Mouse (Mus musculus) gastrocnemius, postnatal 36 days (tissue): ENCODE data around the gene Eml4. TPM values are rescaled to one million over a fixed set of nuclear protein-coding genes. Genes with fewer than 3 reads are reported as not detected.

ENCODE experiments used
- DNase-seq, 2 experiments: peaks; one replicate each; pipeline ENCODE4 v3.0.0; 2022
- intact Hi-C: fragments of 180-260 bp; cut with DNase I; formaldehyde crosslinking; loops from one replicate; pipeline ENCODE4 v1.15.1; 2025
- total RNA-seq, 2 experiments: library from RNA; stranded (reverse); gene quantifications; 2 replicates each; pipeline ENCODE4 v1.2.3; 2021

The Eml4 gene
- total RNA-seq, 2 experiments from 2014 or later: 1.7 TPM

DNA sequence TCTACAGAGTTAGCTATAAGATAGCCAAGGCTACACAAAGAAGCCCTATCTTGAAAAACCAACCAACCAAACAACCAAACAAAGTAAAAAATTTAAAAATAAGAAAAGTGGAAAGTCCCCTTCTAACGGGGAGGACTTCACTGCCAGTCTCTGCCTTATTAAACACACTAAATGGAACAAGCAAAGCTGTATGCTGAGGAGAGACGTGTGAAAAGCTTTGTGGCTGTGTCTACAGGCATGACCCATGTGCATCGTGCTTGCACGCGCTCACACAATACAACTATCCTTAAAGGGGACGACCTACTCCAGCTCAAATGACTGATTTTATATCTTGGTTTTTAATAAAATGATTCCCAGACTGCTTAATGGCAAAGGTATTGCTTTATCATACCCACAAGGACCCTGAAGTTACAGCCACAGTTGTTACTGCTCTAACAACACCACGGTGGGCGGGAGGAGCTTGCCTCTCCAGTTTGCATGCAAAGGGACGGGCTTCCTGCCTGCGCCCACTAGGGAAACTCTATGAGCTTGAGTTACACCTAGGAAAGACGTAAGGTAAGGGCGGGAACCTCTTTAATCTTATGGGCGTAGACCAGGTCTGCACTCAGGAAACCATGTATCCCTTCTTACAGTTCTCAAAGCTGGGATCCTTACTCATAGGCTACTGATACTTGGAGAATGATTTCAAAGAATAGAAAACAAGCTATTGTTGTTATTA is 11.2 kb upstream of the Eml4 start:
- DNase-seq: no peak
- intact Hi-C loops: no loop called here

DNA sequence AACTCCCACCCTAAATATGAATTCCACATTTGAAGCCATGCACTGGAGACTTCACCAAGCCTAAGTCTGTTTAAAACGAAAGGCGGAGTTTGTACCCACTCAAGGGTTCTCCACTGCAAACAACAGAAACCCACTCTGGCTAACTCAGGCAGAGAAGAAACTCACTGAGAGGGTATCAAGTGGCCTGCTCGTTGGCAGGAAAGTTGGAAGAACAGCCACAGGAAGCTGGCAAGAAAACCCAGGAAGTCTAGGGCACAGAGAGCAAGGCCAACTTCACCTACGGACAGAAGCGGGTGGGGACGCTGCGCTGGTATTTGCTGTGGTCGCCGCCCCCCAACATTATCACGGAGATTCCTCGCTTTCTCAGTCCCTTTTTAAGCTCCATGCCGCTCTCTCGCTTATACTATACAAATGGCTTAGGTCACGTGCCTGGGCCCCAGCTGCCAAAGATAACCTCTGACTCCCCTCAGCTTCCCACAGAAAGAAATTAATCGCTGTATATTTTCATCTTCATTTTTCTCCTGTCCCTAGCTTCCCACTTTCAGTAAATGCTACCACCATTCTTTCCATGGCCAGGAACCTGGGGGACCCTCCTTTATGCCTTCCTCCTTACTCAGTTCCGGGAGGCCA is 9.7 kb upstream of the Eml4 start:
- intact Hi-C loops: no loop called here
- no peak for DNase-seq

DNA sequence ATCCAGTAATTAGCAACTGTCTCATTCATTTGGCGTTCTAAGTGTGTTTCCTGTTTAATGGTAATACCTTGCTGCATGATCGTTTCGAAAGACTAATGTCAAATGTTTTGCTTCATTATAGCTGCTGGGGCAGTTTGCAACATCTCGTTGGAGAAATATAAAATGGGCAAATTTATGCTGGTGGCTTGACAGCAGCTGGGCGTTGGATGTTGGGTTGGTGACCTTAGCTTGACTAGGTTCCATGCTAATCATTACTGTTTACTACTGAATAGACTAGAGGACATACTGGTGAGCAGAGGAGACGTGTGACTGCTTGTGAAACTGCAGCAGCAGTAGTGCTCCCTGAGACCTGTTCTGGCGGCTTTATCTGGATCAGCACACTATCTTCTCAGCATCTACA is 6.5 kb upstream of the Eml4 start:
- DNase-seq: no peak
- intact Hi-C loops: no loop called here

DNA sequence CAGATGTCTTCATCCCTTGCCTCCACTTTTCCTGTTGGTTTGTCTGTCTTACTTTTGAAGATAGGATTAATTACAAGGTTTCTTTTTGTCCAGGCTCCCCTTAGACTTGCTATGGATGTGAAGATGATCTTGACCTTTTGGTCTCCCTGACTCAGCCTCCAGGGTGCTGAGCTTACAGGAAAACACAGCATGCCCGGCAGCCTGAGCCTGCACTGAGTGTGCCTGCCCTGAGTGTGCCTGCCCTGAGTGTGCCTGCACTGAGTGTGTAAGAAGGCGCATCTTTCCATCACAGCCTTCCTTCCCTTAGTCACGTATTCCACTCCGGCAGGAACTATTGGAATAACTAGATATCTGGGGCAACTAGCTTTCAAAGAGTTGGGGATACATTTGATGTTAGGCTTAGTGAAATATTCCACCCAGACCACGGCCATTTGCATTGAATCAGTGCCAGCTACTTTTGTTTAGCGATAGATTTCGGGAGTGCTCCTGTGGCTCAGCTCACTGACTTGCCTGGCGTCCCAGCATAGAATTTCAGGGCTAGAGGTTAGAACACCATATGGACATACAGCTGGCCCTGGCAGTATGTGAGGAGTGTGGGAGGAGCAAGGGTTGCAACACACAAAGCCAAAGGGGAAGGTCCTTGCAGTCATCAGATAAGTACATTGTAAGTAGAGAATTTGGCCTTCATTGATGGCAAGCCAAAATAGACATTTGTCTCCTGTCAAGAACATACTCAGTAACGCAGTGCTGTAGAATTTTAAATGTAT is 2.5 kb upstream of the Eml4 start:
- intact Hi-C loops: no loop called here
- DNase-seq: no peak

DNA sequence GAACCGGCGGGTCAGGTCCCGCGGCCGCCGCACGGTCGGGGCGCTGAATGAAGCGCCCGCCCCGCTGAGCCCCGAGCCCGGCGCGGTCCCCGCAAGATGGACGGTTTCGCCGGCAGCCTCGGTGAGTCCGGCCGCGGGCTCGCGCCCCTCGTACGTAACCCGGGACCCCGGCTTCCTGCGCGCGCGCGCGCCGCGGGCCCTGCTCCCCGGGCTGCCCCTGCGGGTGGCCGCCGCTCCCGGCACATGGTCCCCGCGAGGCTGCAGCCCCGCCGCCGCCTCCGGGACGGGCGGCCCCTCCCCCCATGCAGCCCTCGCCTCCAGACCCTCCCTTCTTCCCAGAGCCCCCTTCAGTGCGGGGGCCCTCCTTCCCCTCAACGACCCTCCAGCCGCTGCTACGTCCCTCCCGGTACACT is 394 bp downstream of the Eml4 start:
- intact Hi-C loops: loop anchor here (2.0 kb wide), 1 partner anchor 74 kb away; no protein-coding TSS in a partner anchor
- DNase-seq: no peak

DNA sequence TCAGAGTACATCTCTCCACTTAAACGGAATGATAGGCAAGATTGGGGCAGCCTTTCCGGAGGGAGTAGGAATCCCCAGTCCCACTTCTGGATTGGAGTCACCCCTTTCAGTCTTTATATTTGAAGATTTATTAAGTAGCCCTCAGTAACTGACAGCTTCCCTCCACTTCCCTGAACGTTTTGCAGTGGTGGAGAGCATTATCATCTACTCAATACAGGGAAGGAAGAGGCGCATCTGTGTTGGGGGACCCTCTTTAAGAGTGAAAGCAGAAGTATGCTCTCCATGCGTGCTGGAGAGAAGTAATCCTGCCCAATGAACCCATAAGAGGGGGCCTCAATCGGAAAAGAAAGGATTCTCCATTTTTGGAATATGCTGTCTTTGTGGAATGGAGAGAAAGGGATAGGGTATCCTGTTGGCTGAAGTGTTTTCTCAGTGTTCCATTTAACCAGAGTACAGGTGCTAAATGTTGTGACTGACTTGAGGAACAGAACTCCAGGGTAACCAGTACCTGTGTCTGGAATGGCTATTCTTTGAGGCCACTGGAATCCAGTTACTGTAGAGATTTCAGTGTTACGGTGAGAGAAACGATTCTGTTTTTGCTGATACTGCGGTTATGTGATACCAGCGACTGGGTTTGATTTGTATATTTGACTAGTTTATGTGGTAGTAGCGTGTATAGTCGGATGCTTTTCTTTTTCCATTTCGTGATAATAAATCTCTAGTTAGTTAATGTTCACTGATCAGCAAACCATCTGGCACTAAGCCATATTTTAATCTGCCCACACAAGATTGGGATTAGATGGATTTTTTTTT is 1.1 kb downstream of the Eml4 start:
- intact Hi-C loops: loop anchor here (2.0 kb wide), 1 partner anchor 75 kb away; no protein-coding TSS in a partner anchor
- DNase-seq: no peak

DNA sequence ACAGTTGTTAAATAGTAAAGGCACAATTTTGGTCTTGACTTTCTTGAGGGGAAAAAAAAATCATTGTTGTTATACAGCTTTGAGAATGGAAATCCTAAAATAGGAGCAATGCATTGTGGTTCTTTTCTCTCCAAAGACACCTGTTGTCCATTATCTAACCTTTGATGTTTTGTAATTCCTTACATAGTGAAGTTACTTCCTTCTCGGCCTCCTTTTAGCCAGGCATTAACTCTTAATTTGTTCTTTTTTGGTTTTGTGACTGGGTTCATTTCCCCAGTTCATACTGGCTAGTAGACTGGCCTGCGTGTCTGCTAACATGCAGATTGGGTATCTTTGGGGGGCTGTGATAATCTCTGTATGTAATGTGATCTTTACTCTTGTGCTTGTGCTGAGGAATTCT is 1.7 kb downstream of the Eml4 start:
- intact Hi-C loops: no loop called here

DNA sequence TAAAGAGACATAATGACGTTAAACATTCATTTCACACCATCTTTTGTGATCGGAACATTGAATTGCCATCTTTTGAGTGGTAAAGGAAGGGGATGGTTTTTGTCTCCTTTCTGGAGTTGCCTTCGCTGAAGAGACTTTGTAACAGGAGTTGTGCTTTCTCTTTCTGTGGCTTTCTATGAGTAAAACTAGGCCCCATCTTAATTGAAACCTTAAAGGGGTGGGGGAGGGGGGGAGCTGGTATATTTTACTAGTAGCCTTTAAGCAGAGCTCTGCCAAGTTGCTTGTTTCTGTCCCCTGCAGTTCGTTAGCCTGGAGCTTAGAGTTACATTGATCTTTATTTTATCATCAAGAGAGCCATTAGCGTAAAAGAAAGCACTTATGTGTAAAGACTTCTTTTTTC is 2.3 kb downstream of the Eml4 start:
- no peak for DNase-seq
- intact Hi-C loops: no loop called here

More for the DNA sequence above, 1.7 kb downstream of the Eml4 start:
- DNase-seq: no peak

DNA sequence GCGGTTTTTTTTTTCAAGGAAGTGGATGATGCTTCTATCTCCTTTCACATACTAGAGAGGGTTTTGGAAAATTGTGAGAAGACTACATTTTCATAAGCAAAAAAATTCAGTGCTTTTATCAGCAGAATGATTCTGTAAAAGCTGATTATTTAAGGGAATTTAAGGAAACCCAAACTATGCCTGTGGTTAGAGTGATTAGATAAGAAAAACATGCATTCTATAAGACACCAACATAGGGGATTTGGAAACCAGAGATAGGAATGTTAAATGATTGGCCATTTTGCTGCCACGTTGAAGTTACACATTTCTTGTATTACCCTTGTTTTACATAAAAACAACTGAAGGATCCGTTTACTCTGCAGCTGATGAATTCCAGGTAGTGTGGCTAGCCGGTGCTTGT is 2.7 kb downstream of the Eml4 start:
- DNase-seq: no peak
- intact Hi-C loops: no loop called here

DNA sequence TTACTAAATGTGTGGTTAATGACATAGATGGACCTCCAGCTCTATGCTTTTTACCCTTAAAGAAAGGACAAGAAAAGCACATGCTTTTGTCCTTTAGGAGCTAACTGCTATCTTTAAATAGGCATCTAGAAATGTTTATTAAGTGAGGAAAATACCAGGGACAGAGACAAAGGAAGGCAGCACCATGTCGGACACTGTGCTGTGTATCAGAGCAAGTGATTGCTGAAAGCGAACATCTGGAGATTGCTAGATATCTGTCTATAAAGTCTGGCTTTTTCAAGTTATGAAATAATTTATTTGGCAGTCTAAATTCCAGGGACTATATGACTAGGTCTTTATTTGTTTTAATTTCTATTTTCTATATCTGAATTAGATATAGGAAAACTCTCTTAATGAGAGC is 4.8 kb downstream of the Eml4 start:
- intact Hi-C loops: no loop called here
- no peak for DNase-seq

DNA sequence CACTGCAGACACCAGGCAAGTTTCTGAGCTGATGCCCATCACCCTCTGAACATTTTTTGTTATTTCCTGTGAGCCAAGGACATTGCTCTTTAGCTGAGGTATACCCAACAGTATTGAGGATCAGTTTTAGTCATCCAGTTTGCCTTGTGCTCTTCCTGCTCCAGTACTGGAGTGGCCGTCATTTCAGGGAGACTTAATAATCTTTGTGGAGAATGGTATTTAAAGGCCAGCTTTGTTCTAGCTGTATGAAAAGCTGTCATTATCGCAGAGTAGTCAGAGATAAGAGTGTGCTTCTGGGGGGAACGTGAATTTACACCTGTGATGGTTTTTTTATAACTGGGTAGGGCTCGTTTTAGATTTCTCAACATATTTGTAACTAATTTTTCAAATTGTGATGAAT is 9.2 kb downstream of the Eml4 start:
- DNase-seq: no peak
- intact Hi-C loops: no loop called here

DNA sequence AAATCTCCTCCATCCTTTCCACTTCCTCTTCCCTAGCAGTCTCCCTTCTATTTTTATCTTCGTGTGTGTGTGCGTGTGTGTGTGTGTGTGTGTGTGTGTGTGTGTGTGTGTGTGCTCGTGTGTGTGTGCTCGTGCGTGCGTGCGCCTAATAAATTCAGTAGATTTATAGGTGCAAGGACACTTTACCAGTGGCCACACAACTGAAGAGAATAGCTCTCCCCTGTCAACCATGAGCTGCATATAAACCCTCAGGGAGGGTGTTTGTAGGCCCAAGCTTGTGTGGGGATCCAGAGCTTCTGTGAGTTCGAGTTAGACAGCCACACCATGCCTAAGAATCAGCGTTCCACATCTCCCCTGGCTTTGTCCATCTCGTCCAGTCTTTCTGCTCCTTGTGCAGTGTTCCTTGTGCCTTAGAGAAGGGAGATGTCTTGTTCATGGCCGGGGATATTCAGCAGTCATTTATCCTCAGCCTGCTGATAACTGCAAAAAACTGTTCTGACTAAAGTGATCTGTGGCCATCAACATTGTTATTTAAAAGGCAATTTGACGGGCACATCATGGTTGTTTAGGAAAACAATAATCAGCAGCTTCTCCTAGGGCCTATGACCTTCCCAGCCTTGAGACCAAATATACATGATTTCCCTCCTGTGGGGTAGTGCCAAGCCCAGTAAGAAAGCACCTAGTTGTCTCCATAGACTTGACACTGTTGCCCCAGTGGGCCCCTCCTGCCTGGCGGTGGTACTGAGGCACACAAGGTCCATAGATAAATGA is 10.2 kb downstream of the Eml4 start:
- intact Hi-C loops: no loop called here
- DNase-seq: no peak

DNA sequence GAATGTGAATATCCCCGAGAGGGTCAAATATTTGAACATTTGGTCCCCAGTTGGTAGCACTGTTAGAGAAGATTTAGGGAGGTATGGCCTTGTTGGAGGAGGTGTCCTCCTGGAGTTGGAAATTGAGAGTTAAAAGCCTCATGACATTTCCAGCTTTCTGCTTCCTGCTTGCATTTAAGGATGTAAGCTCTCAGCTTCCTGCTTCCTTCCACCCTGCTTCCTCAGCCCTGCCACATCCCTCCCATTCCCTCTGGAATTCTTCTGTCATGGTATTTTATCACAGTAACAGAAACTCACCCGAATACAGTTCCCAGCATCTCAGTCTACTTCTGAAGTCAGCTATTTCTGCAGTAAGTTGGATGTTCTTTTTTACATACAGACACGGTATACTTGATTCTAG is 12.3 kb downstream of the Eml4 start:
- no peak for DNase-seq
- intact Hi-C loops: no loop called here

DNA sequence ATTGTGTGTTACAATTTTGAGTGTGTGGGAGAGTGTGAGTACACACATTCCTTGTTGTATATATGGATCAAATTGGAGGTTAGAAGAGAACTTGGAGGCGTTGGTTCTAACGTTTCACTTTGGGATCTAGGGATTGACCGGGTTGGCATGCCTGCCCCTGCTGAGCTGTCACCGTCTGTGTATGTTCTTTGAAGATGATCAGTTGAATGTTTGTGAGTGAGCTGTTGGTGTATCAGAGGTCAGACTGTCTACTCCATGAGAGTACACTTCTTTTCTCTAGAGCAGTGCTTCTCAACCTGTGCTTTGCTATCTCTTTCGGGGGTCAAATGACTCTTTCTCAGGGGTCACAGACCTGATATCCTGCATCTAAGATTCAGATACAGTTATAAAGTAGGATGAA is 13.6 kb downstream of the Eml4 start:
- intact Hi-C loops: no loop called here
- no peak for DNase-seq

DNA sequence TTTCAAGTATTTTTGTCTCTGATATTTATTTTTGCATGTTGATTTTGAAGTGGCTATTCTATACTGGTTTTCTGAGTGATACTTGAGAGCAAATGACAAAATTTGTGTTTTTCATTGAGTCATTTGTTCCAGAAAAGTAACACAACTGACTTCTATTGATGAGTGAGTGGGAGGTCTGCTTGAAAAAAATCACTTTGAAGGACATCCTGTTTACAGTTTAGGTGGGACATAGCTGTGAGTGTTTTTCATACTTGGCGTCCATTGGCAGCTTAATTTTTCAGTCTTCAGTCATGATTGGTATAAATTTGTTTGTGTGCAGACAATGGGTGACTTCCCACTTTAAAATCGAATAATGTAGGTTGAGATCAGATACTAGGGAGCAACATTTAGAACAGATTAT is 14.4 kb downstream of the Eml4 start:
- no peak for DNase-seq
- intact Hi-C loops: no loop called here

DNA sequence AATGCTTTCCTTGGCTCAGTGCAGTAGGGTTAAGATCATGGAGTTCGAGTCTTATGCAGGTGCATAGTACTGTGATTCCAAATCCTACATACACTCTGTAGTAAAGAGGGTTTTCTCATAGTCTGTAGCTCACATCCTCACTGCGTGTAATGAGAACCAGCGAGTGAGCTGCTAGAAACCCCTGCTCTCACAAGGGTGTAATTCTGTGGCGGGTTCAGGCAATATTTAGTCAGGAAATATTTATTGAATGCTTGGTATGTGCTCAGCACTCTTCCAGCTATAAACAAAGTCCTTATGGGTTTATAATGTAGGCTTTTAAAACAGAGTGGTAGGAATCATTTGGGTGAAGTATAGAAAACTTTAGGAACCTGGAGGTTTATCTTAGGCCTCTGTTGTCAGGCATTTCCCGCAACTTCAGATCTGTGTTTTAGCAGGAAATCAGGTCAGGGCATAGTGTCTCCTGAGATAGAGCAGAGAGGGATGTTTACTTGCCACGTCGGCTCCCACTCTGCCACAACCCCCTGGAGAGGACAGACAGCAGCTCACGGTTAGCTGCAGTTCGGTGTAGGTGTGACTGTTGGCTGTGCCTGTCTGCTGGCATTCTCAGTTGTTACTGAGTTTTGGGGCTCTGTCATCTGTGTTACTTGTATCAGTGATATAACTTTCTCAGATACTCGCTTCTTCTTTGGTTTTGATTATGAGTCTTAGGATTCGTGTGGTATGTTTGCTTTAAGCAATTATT is 15.1 kb downstream of the Eml4 start:
- no peak for DNase-seq
- intact Hi-C loops: no loop called here

DNA sequence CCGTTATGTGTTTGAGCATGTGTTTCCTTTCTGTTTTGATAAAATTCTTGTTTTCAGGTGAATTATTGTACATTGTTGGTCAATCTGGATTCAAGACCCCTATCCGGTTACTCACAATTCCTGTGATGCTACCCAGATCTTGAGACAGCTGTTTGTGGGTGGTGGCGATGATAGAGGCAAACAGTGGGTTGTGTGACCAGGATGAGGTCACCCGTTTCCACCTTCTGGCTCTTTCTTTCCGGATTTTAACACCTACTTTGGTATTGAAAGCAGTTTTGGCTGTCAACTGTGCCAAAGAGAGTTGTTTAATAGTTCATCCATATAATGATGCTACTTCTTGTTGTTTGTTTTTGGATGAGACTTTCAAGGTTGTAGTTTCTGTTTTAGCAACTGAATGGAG is 16.7 kb downstream of the Eml4 start:
- no peak for DNase-seq
- intact Hi-C loops: no loop called here

DNA sequence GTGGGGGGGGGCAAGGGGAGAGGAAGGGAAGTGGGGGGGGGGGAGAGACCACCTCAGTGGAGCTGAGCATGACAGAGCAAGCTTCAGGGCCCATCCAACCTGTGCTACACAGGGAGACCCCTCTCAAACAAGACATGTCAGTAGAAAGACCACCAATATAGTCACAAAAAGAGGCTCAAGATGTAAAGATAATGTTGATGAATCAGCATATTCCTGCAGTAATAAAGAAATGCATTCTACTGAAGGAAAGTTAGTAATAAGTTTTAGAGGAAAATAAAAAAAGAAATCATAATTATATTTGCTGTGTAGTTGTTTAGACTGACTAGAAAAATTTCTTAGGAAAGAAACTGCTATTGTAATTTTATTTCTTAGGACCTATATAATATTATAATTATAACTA is 23.4 kb downstream of the Eml4 start:
- no peak for DNase-seq
- intact Hi-C loops: no loop called here

DNA sequence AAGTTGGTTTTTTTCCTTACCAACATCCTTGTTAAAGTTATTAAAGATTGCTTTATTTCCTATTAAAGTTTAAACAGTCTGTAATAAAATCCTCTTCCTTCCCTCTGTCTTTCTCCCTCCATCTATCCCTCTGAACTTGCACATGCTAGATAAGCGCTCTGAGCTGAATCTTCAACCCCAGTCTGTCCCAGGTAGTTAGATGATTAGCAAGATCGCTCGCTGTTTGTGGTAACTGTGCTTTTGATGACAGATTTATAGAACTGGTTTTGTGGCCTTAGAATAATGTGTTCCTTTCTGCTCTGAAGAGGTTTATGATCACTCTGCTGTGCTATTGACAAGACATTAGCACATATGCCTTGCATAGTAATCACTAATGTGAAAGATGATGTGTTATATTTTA is 25.1 kb downstream of the Eml4 start:
- intact Hi-C loops: no loop called here
- no peak for DNase-seq
